12 mouse cellular contexts compared by ENCODE assay signal in the genomic region with DNA sequence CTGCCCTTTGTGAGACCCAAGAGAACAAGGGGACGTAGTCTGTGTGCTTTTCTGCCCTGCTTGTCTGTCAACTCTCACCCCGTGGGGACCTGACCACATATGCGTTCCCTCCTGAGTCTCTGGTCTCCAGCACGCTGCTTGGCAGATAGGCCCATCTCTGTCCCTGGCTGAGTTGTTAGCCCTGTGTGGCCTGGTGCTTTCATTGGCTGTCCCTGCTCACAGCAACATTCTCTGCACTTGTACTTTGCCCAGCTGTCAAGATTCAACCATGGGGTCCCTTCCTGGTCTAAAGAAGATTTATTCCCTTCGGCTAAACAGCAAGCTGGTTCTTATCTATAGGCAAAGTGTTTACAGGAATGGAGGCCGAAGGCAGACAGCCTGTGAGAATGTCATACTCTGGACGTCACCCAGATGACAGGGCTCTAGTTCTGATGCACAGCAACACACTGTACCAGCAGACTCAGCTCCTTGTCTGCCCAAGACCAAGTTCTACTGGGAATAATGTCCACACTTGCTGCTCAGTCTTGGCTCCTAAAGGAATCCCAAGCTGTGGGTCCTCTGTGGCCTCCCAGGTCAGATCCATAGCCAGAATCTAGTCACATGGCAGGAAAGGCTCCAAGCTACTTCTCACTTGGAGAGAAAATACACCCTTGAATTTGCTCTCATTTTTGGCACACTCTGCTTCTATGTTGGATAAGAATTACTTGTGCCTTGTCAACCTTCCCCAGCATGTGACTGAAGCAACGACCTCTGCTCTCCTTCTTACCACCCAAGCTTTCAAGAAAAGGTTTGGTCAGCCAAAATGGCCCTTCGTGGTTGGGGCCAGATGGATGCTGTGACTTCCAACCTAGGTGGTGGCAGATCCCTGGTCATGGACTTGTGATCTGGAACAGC. TPM values are rescaled to one million over a fixed set of nuclear protein-coding genes. Genes with fewer than 3 reads are reported as not detected.
DNase-seq lines count a peak whose midpoint lies in the region; ATAC-seq lines count a peak whose summit lies in the region.
"Had no signal": no experiment of that assay in that cellular context is flagged by ENCODE, and none has a peak within 500 bp of the region (broad histone marks: within the 10 kb centered on the region; RNA-seq: fewer than 3 reads in every experiment).

No protein-coding gene starts in this region.

- H3K9ac ChIP-seq in heart, embryonic 15.5 days: no peak overlapping the region
- no peak overlapping the region for H3K9ac ChIP-seq in lung, embryonic 15.5 days
- H3K9ac ChIP-seq: hindbrain, embryonic 13.5 days had no signal

- peak overlapping the region; percentile 35; the same call in 1 of the 2 replicates for H3K27ac ChIP-seq in heart, embryonic 15.5 days
- peak overlapping the region; percentile 15; the same call in 1 of the 2 replicates for H3K27ac ChIP-seq in lung, embryonic 15.5 days
- H3K27ac ChIP-seq: hindbrain, embryonic 13.5 days had no signal

- intact Hi-C loops in gastrocnemius, postnatal 36 days (cut with DNase I): no loop called here

- peak; percentile 62; the same call in 1 of the 2 replicates for ATAC-seq in heart, embryonic 15.5 days (replicated peaks; ENCODE audit: insufficient number of reproducible peaks, insufficient read depth, low FRiP score, low read depth)
- peak; percentile 79; the same call in 1 of the 2 replicates for ATAC-seq in lung, embryonic 15.5 days (ENCODE audit: borderline replicate concordance, extremely low read depth, low FRiP score, low TSS enrichment)

- no peak overlapping the region for H3K4me2 ChIP-seq in heart, embryonic 15.5 days
- no peak overlapping the region for H3K4me2 ChIP-seq in lung, embryonic 15.5 days
- H3K4me2 ChIP-seq: hindbrain, embryonic 13.5 days had no signal

- H3K4me3 ChIP-seq in heart, embryonic 15.5 days: no peak overlapping the region
- H3K4me3 ChIP-seq in lung, embryonic 15.5 days: no peak overlapping the region
- H3K4me3 ChIP-seq: hindbrain, embryonic 13.5 days had no signal

- 34% methylated on average over 9 of the region's 9 CpGs for WGBS in heart, embryonic 15.5 days
- WGBS in lung, embryonic 15.5 days: 31% methylated on average over 9 of the region's 9 CpGs

- no peaks in the 10 kb centered on the region for H3K9me3 ChIP-seq in heart, embryonic 15.5 days (replicated peaks)
- no peaks in the 10 kb centered on the region for H3K9me3 ChIP-seq in lung, embryonic 15.5 days
- H3K9me3 ChIP-seq: hindbrain, embryonic 13.5 days had no signal

- H3K36me3 ChIP-seq in heart, embryonic 15.5 days: no peaks in the 10 kb centered on the region
- no peaks in the 10 kb centered on the region for H3K36me3 ChIP-seq in lung, embryonic 15.5 days
- H3K36me3 ChIP-seq: hindbrain, embryonic 13.5 days had no signal

- DNase-seq in gastrocnemius, adult 18-20 months (ENCODE audit: low spot score): peak; percentile 68
- DNase-seq in gastrocnemius, postnatal 36 days: no peak
- peak; percentile 42 for DNase-seq in Muller cell, postnatal 12 days (ENCODE audit: inconsistent ontology term)
- DNase-seq in frontal cortex, postnatal 14 days (ENCODE audit: low spot score in 2 of 2): no peak
- DNase-seq in T-cell, adult 2 months (ENCODE audit: low spot score): no peak
- DNase-seq in urinary bladder, postnatal 4 days (ENCODE audit: low spot score in 2 of 2): no peak
- DNase-seq: cerebellum, postnatal 25 days had no signal

- peaks cover 22% of the 10 kb centered on the region for H3K4me1 ChIP-seq in heart, embryonic 15.5 days (replicated peaks)
- peaks cover 9% of the 10 kb centered on the region for H3K4me1 ChIP-seq in lung, embryonic 15.5 days
- H3K4me1 ChIP-seq: hindbrain, embryonic 13.5 days had no signal

- H3K27me3 ChIP-seq in heart, embryonic 15.5 days: no peaks in the 10 kb centered on the region
- H3K27me3 ChIP-seq in lung, embryonic 15.5 days: no peaks in the 10 kb centered on the region
- H3K27me3 ChIP-seq: hindbrain, embryonic 13.5 days; Patski had no signal

RNA-seq across cellular contexts. Expression of a gene that starts 55.8 kb away (rescaled TPM):
- 1 to 10 TPM in 1 of 2 experiments, under 1 TPM in 1; 0.91 to 1.7 TPM for total RNA-seq in gastrocnemius, adult 18-20 months (2021)
- 1 to 10 TPM; 1.4 to 1.6 TPM for total RNA-seq in gastrocnemius, postnatal 36 days (2021)
- 2.9 and 5.2 TPM in 2 replicates for polyA plus RNA-seq in heart, embryonic 15.5 days (2015; fragmentation: Nextera tagmentation; extraction: Ambion mirVana)
- polyA plus RNA-seq in lung, embryonic 15.5 days (2015; fragmentation: Nextera tagmentation; extraction: Ambion mirVana): 9.4 and 10.4 TPM in 2 replicates
- total RNA-seq: liver, adult 2 months had no signal

Comparison
In these comparisons a context has a peak if more than half of its experiments do, and no peak if none do; other contexts are left out.
1. DNase-seq: peak in gastrocnemius, adult 18-20 months (single experiment) and Muller cell, postnatal 12 days (single experiment); none in gastrocnemius, postnatal 36 days (0 of 2), frontal cortex, postnatal 14 days (0 of 2), T-cell, adult 2 months (single experiment) and urinary bladder, postnatal 4 days (0 of 2).